Mouse (Mus musculus): ENCODE data around the gene Pola1.

- no peak for TF ChIP-seq CTCF (IDR thresholded peaks at IDR 0.05; ENCODE audit: low read depth)
- TF ChIP-seq EP300 (IDR thresholded peaks at IDR 0.05; ENCODE audit: low read depth) = no peak
Measured at GRCm38 (mm10) chrX:93299046-93299626, 332.8 kb downstream of the Pola1 start.

Measured in liver, postnatal 0 days (tissue).